Comparison of ENCODE assay signal across 8 mouse cellular contexts in genomic region chr6:58832591-58833018, GRCm38 (mm10). TPM values are rescaled to one million over a fixed set of nuclear protein-coding genes. Genes with fewer than 3 reads are reported as not detected.
DNase-seq lines count a peak whose midpoint lies in the region; ATAC-seq and TF ChIP-seq lines count a peak whose summit lies in the region.

No protein-coding gene starts in this region.

- H3K36me3 ChIP-seq in kidney, adult 2 months (ENCODE audit: control insufficient read depth, insufficient read depth, low read length), result no peaks in the 10 kb centered on the region
- H3K36me3 ChIP-seq in forebrain, postnatal 0 days (ENCODE audit: insufficient read depth), result no peaks in the 10 kb centered on the region

- peak overlapping the region; percentile 71 for H3K4me2 ChIP-seq in forebrain, postnatal 0 days (ENCODE audit: low read depth)

- no peak overlapping the region for H3K27ac ChIP-seq in kidney, adult 2 months (ENCODE audit: insufficient read depth, low read depth, low read length)
- H3K27ac ChIP-seq in forebrain, postnatal 0 days (ENCODE audit: low read depth, low read length), result no peak overlapping the region

- DNase-seq in kidney, adult 2 months, result peak; percentile 48
- DNase-seq in kidney, adult 18-20 months, result no peak
- DNase-seq in NIH3T3 (ENCODE audit: low read depth), result peak; percentile 33
- peak; percentile 61 for DNase-seq in forebrain, postnatal 0 days
- DNase-seq in kidney, postnatal 4 days, result peak; percentile 16 to 24
- peak; percentile 81 for DNase-seq in naive thymus-derived CD4-positive, alpha-beta T cell, adult 2 months (ENCODE audit: low read depth)
- DNase-seq in layer of hippocampus, adult 9-10 months (ENCODE audit: low spot score), result no peak
- no peak for DNase-seq in ovary, postnatal 10 days (ENCODE audit: low spot score)

- peak; percentile 21; the same call in 1 of the 2 replicates for ATAC-seq in forebrain, postnatal 0 days

- peak overlapping the region; percentile 78; the same call in 1 of the 2 replicates for H3K9ac ChIP-seq in forebrain, postnatal 0 days

- H3K27me3 ChIP-seq in kidney, adult 2 months (replicated peaks; ENCODE audit: control insufficient read depth, insufficient read depth, low read length), result no peaks in the 10 kb centered on the region
- no peaks in the 10 kb centered on the region for H3K27me3 ChIP-seq in forebrain, postnatal 0 days (ENCODE audit: insufficient read depth, low read length)

- H3K4me1 ChIP-seq in kidney, adult 2 months (ENCODE audit: control insufficient read depth, insufficient read depth, low read length), result peaks cover 15% of the 10 kb centered on the region; the same call in 1 of the 2 replicates
- H3K4me1 ChIP-seq in forebrain, postnatal 0 days (ENCODE audit: insufficient read depth), result peaks cover 6% of the 10 kb centered on the region; the same call in 1 of the 2 replicates

- no peak for TF ChIP-seq CTCF in kidney, adult 2 months (conservative IDR thresholded peaks at IDR 0.05; ENCODE audit: insufficient read depth, insufficient read length, low read depth, low read length)
- peak; percentile 51 for TF ChIP-seq CTCF in forebrain, postnatal 0 days (IDR thresholded peaks at IDR 0.05; ENCODE audit: low read depth)

- H3K4me3 ChIP-seq in kidney, adult 2 months (ENCODE audit: insufficient read depth, low read depth, low read length), result peak overlapping the region; percentile 92; the same call in 1 of the 2 replicates
- peak overlapping the region; percentile 85 for H3K4me3 ChIP-seq in forebrain, postnatal 0 days (ENCODE audit: low read depth, low read length)

- no peak for TF ChIP-seq POLR2A in kidney, adult 2 months (IDR thresholded peaks at IDR 0.05; ENCODE audit: low read depth, low read length)

- no peaks in the 10 kb centered on the region for H3K9me3 ChIP-seq in forebrain, postnatal 0 days (ENCODE audit: low read length)

- WGBS in kidney, adult 2 months, result 15% methylated on average over 7 of the region's 7 CpGs
- 24% methylated on average over 7 of the region's 7 CpGs for WGBS in forebrain, postnatal 0 days

RNA-seq across cellular contexts. Expression of gene Herc3, which starts 1.3 kb away (rescaled TPM):
- 28.9 and 31.1 TPM in 2 replicates for polyA plus RNA-seq in kidney, adult 2 months (2012; rRNA removed)
- total RNA-seq in forebrain, postnatal 0 days (2014; rRNA removed), result 69.6 and 100 TPM in 2 replicates
- polyA plus RNA-seq in forebrain, postnatal 0 days (2015; fragmentation: Nextera tagmentation; extraction: Ambion mirVana), result 15.2 and 24.2 TPM in 2 replicates

Comparison
In these comparisons a context has a peak if more than half of its experiments do, and no peak if none do; other contexts are left out.
1. DNase-seq: peak in kidney, adult 2 months (single experiment), NIH3T3 (single experiment), forebrain, postnatal 0 days (single experiment), kidney, postnatal 4 days (2 of 2) and naive thymus-derived CD4-positive, alpha-beta T cell, adult 2 months (single experiment); none in kidney, adult 18-20 months (single experiment), layer of hippocampus, adult 9-10 months (single experiment) and ovary, postnatal 10 days (single experiment).